Mouse (Mus musculus) heart, postnatal 0 days (tissue): ENCODE data around the gene Tubb2b.

ENCODE experiments used
- CTCF ChIP-seq: IDR thresholded peaks from 2 replicates; pipeline ENCODE4 v1.5.1; 2016; ENCODE audit warnings: antibody characterized with exemption, control low read depth, low read depth
- EP300 ChIP-seq: IDR thresholded peaks from 2 replicates; pipeline ENCODE4 v1.6.1; 2016; ENCODE audit warnings: antibody characterized with exemption, low read depth

- TF ChIP-seq CTCF = no peak
- no peak for TF ChIP-seq EP300
These were observed 28.4 kb downstream of the Tubb2b start for GRCm38 (mm10) chr13:34101908-34102307.
